Mouse (Mus musculus) embryonic facial prominence, embryonic 14.5 days (tissue): ENCODE data around the gene Vma21-ps. TPM values are rescaled to one million over a fixed set of nuclear protein-coding genes. Genes with fewer than 3 reads are reported as not detected.
A peak's percentile ranks its signal among the peaks of the same experiment; 100 is the strongest.
"Not testable (repeated sequence)": the region's sequence is repeated elsewhere in the genome, so short reads cannot be mapped to it uniquely, and the experiment has no call there.

Experiments used
- ATAC-seq: fragments of 200-750 bp; cut with Nextera tagmentation; 2 replicates; pipeline ENCODE4 v1.8.0; 2017; ENCODE audit warnings: low read depth, moderate number of reproducible peaks, moderate TSS enrichment
- DNase-seq: peaks from one replicate; pipeline ENCODE4 v3.0.0-alpha.2; 2015; ENCODE audit warnings: low spot score
- H3K27ac ChIP-seq: fragments of 300-500 bp; sonication (generic); replicated peaks from 2 replicates; pipeline ENCODE4 v1.5.1; 2014; ENCODE audit warnings: low read depth, mild to moderate bottlenecking, low read length, moderate library complexity
- H3K27me3 ChIP-seq: fragments of 300-500 bp; sonication (generic); replicated peaks from 2 replicates; pipeline ENCODE4 v1.6.1; 2014; ENCODE audit warnings: low read length; ENCODE audit not compliant: control insufficient read depth, insufficient read depth
- H3K36me3 ChIP-seq: fragments of 300-500 bp; sonication (generic); 2 replicates; pipeline ENCODE4 v1.6.1; 2014; ENCODE audit warnings: low read length, mixed read lengths; ENCODE audit not compliant: control insufficient read depth, insufficient read depth
- H3K4me1 ChIP-seq: fragments of 300-500 bp; sonication (generic); 2 replicates; pipeline ENCODE4 v1.6.1; 2014; ENCODE audit warnings: antibody characterized with exemption, low read length; ENCODE audit not compliant: control insufficient read depth, insufficient read depth
- H3K4me2 ChIP-seq: fragments of 300-500 bp; sonication (generic); 2 replicates; pipeline ENCODE4 v1.6.1; 2014; ENCODE audit warnings: low read depth, mild to moderate bottlenecking, low read length, moderate library complexity, mixed read lengths
- H3K4me3 ChIP-seq: fragments of 300-500 bp; sonication (generic); 2 replicates; pipeline ENCODE4 v1.5.1; 2014; ENCODE audit warnings: low read depth, mild to moderate bottlenecking, low read length
- H3K9ac ChIP-seq: fragments of 300-500 bp; sonication (generic); 2 replicates; pipeline ENCODE4 v1.6.1; 2014; ENCODE audit warnings: low read depth, mild to moderate bottlenecking, low read length, moderate library complexity, mixed read lengths
- H3K9me3 ChIP-seq: fragments of 300-500 bp; sonication (generic); 2 replicates; pipeline ENCODE4 v1.6.1; 2016; ENCODE audit warnings: low read length; ENCODE audit not compliant: control insufficient read depth
- WGBS: fragments of 180-500 bp; shearing (Covaris S2); extraction: QIAGEN DNeasy Blood & Tissue Kit; methylation state at CpG from one replicate; pipeline ENCODE4 v1.1.7; 2014; 5-methylcytosine and 5-hydroxymethylcytosine counted together
- polyA plus RNA-seq: library from polyadenylated mRNA; unstranded; fragments of >200 nt; fragmentation: Nextera tagmentation; extraction: Ambion mirVana; gene quantifications from 2 replicates; pipeline ENCODE4 v1.2.1, GENCODE M21; 2014

Gene Vma21-ps
- polyA plus RNA-seq, result 0.77 TPM in 1 of 2 replicates, not detected in the other

DNA sequence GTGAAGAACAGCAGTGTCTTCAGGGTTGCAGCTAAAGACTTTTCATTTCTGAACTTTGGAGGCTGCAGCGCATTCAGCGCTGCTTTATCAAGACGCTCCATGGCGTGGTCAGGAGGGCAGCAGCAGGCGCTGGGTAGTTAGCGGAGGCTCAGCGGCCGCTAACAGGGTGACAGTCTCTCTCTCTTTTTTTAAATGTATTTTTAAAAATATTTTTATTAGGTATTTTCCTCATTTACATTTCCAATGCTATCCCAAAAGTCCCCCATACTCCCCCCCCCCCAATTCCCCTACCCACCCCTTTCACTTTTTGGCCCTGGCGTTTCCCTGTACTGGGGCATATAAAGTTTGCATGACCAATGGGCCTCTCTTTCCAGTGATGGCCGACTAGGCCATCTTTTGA lies at the start of gene Vma21-ps:
TSS of gene Vma21-ps (minus strand) at position 101 of the 400 bp plus-strand sequence.
- not testable (repeated sequence) for H3K9me3 ChIP-seq, H3K4me2 ChIP-seq, ATAC-seq, H3K9ac ChIP-seq, DNase-seq, H3K27me3 ChIP-seq, H3K4me3 ChIP-seq, H3K36me3 ChIP-seq, H3K4me1 ChIP-seq, H3K27ac ChIP-seq
- WGBS, result 97% methylated on average over 10 of the region's 10 CpGs

DNA sequence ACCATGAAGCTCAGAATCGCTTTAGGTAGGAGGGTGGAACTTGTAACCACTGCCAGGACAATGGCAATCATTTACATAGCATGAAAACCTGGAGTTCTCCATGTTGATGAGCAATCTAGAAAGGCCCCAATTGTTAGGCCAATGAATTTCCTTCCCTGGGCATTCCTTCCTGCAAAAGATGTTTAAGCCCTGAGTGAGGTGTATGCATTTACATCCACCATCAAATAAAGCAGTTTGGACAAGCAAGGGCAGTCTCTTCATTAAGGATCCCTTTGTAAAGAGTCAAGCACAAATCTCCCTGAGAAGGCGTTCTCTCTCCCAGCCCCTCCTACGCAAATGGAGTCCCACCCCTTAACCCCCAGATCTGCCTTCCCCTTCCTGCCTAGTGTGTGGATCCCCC lies 46.0 kb upstream of the Vma21-ps start:
- H3K4me3 ChIP-seq, result no peak overlapping the region
- no peaks in the 10 kb centered on the region for H3K27me3 ChIP-seq
- no peaks in the 10 kb centered on the region for H3K9me3 ChIP-seq
- H3K4me2 ChIP-seq, result no peak overlapping the region
- H3K4me1 ChIP-seq, result no peaks in the 10 kb centered on the region
- H3K9ac ChIP-seq, result no peak overlapping the region
- ATAC-seq (no peak), DNase-seq (no peak)
- no peak overlapping the region for H3K27ac ChIP-seq
- no peaks in the 10 kb centered on the region for H3K36me3 ChIP-seq
- 89% methylated on average over 3 of the region's 3 CpGs for WGBS

DNA sequence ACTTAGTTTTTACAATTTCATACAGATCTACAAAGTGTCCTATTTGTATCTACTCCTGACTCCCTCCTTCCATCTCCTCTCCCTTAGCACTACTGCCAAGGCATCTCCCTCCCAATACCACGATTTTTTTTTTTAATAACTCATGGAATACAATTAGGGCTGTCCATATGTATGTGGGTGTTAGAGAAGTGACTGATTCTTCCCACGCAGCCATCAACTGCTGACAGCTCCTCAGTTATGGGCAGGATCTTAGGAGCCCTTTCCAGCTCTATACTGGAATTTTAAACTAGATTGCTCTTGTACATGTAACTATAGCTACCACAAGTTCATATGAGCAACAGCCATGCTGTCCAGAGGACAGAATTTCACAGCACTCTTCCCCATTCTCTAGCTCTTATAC lies 33.6 kb upstream of the Vma21-ps start:
- no peaks in the 10 kb centered on the region for H3K36me3 ChIP-seq
- H3K4me2 ChIP-seq, result no peak overlapping the region
- H3K4me3 ChIP-seq, result no peak overlapping the region
- no peaks in the 10 kb centered on the region for H3K27me3 ChIP-seq
- 71% methylated on average over 2 of the region's 2 CpGs for WGBS
- H3K9me3 ChIP-seq, result 0 out of 2 replicates have a peak, but pooled peaks cover 5% of the 10 kb centered on the region
- DNase-seq (no peak), ATAC-seq (no peak)
- no peaks in the 10 kb centered on the region for H3K4me1 ChIP-seq
- no peak overlapping the region for H3K9ac ChIP-seq
- H3K27ac ChIP-seq, result no peak overlapping the region

DNA sequence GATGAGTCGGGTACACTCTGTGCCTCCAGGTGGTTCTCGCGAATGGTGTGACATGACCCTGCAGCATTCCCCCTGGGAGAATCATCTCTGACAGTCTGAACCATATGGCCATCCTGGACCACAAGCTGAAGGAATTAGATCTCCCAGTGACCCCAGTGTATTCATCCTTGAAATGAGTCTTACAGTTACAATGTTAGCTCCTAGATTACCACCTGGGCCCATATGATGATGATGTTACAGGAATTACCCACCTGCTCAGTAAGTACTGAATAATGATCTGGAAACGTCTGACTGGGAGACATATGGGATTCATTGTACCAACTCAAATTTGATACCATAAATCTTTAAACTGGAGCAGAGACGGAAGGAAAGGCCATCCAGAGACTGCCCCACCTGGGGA lies 29.4 kb upstream of the Vma21-ps start:
- Histone ChIP-seq H3K4me2 (no peak overlapping the region), H3K4me1 (no peaks in the 10 kb centered on the region), H3K27ac (no peak overlapping the region), H3K36me3 (no peaks in the 10 kb centered on the region), H3K27me3 (no peaks in the 10 kb centered on the region), H3K9me3 (0 out of 2 replicates have a peak, but pooled peaks cover 5% of the 10 kb centered on the region), H3K9ac (no peak overlapping the region), H3K4me3 (no peak overlapping the region)
- DNase-seq (no peak), ATAC-seq (no peak)
- WGBS, result 46% methylated on average over 5 of the region's 5 CpGs

DNA sequence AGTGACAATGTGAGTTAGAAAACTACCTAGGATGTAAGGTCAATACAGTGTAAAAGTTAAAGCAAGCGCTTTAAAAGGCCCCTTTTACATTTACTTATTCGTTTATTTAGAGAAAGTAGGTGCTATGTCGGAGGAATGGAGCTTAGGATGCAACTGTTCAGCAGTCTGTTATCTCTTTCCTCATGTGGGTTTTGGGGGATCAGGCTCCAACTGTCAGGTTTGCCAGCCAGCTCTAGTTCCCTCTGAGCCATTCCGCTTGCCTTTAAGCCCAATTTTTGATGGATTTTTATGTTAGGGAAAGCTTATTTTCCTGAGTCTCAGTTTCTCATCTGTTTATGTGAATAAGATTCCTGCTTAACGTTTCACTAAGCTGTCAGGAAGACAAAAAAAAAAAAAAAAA lies 22.3 kb upstream of the Vma21-ps start:
- no peak for ATAC-seq
- no peaks in the 10 kb centered on the region for H3K4me1 ChIP-seq
- no peak overlapping the region for H3K27ac ChIP-seq
- no peak for DNase-seq
- H3K27me3 ChIP-seq, result no peaks in the 10 kb centered on the region
- no peak overlapping the region for H3K4me3 ChIP-seq
- no peak overlapping the region for H3K4me2 ChIP-seq
- no peaks in the 10 kb centered on the region for H3K36me3 ChIP-seq
- H3K9ac ChIP-seq, result no peak overlapping the region
- 79% methylated on average over 5 of the region's 5 CpGs for WGBS
- H3K9me3 ChIP-seq, result no peaks in the 10 kb centered on the region

DNA sequence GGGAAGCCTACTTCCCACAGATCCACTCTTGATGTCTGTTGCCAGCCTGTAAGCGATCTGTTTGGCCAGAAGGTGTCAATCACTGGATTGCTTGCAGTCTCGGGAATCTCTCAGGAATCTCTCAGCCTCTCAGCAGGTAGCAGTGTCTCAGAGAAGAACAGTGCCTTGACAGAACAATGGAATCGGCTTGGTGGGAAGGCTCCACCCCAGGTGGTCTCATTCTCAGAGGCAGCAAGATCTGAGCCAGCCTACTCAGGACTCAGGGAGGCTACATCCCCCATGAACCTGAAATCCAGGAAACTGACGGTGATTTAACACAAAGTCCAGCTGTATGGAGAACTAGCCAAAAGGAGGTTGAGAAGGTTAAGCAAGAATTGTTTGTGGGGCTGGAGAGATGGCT lies 20.5 kb upstream of the Vma21-ps start:
- ATAC-seq (no peak), DNase-seq (no peak)
- Histone ChIP-seq H3K9ac (no peak overlapping the region), H3K27ac (no peak overlapping the region), H3K36me3 (no peaks in the 10 kb centered on the region), H3K27me3 (no peaks in the 10 kb centered on the region), H3K4me3 (no peak overlapping the region), H3K4me2 (no peak overlapping the region), H3K9me3 (no peaks in the 10 kb centered on the region), H3K4me1 (no peaks in the 10 kb centered on the region)
- WGBS, result 18% methylated on average over 4 of the region's 4 CpGs

DNA sequence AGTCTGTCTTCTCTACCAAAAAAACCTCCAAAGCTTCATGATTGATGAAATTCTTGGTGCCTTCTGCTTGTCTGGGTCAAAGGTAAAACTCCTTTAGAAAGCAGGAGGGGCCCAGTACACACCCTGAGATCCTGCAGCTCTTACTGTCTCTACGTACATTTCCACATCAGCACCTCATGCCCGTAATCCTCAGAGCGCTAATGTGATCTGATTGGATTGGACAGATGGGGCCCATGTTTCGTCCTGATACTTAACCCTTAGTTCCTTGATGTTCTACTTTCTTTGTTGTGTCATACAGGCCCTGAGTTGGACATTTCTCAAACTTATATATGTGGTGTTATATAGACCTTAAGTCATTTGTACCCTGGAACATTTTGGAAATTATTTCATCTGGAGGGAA lies 9.6 kb downstream of the Vma21-ps start:
- Histone ChIP-seq H3K4me2 (no peak overlapping the region), H3K9me3 (no peaks in the 10 kb centered on the region), H3K27me3 (no peaks in the 10 kb centered on the region), H3K4me3 (no peak overlapping the region), H3K4me1 (no peaks in the 10 kb centered on the region), H3K36me3 (peaks cover 34% of the 10 kb centered on the region), H3K27ac (no peak overlapping the region), H3K9ac (no peak overlapping the region)
- DNase-seq (no peak), ATAC-seq (no peak)
- WGBS, result 79% methylated on average over 4 of the region's 4 CpGs

DNA sequence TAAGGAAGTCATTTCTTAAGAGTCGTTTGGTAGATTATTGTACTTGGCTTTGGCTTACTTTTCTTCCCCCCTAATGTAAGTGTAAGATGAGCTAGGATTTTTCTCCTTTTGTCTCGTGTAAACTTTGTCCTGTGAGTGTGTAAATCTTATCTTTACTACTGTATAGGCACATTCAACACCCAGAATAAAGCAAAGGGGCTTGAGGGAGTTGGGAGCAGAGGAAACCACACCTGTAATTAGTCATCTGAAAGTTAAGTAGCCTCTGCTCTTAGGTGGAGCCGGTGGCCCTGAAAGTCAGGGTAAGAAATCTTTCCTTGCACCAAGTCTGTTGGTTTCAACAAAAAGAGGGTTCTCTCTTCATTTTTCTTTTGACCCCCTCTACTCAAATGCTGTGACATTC lies 23.6 kb downstream of the Vma21-ps start:
- ATAC-seq, result no peak
- Histone ChIP-seq H3K9me3 (no peaks in the 10 kb centered on the region), H3K27ac (no peak overlapping the region), H3K36me3 (peaks cover 60% of the 10 kb centered on the region), H3K4me3 (no peak overlapping the region), H3K27me3 (no peaks in the 10 kb centered on the region), H3K9ac (no peak overlapping the region), H3K4me1 (no peaks in the 10 kb centered on the region), H3K4me2 (no peak overlapping the region)
- no peak for DNase-seq
- WGBS, result 80% methylated on average over 3 of the region's 3 CpGs

DNA sequence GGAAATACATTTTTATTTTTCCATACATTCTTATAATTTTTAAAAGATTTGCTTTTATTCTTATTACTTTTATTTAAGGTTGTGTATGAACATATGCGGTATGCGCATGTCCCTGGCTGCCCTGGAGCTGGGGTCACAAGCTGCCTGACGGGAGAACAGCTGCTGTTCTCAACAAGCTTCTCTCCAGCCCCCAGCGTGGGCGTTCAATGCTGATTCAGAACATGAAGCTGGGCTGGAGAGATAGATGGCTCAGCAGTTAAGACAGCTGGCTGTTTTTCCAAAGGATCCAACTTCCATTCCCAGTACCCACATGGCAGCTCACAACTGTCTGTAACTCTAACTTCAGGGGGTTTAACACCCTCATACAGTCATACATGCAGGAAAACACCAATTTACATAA lies 35.7 kb downstream of the Vma21-ps start:
- ATAC-seq (no peak; the same call in 1 of the 2 replicates), DNase-seq (peak; percentile 23)
- Histone ChIP-seq H3K27me3 (no peaks in the 10 kb centered on the region), H3K9me3 (no peaks in the 10 kb centered on the region), H3K9ac (no peak overlapping the region), H3K4me1 (no peaks in the 10 kb centered on the region), H3K4me3 (no peak overlapping the region), H3K27ac (no peak overlapping the region), H3K4me2 (no peak overlapping the region), H3K36me3 (peaks cover 63% of the 10 kb centered on the region)
- 92% methylated on average over 5 of the region's 5 CpGs for WGBS
